Mouse (Mus musculus): Measurements from ENCODE around the gene Fars2. TPM values are rescaled to one million over a fixed set of nuclear protein-coding genes. Genes with fewer than 3 reads are reported as not detected.

The Fars2 gene
- polyA plus RNA-seq, 1 experiment from 2014 or later: 31.2 TPM

- Histone ChIP-seq H3K36me3 (replicated peaks; ENCODE audit: control insufficient read depth, insufficient read depth) (no peaks in the 10 kb centered on the region), H3K4me1 (replicated peaks; ENCODE audit: control insufficient read depth, insufficient read depth, low read length) (no peaks in the 10 kb centered on the region; the same call in 1 of the 2 replicates), H3K9ac (no peak overlapping the region), H3K4me2 (replicated peaks) (no peak overlapping the region), H3K27me3 (ENCODE audit: control insufficient read depth, insufficient read depth, low read length) (no peaks in the 10 kb centered on the region), H3K9me3 (ENCODE audit: control insufficient read depth, low read length) (no peaks in the 10 kb centered on the region), H3K4me3 (replicated peaks; ENCODE audit: low read length) (no peak overlapping the region), H3K27ac (no peak overlapping the region)
- 74% methylated on average over 2 of the region's 2 CpGs for WGBS
- ATAC-seq (ENCODE audit: low FRiP score): no peak
- DNase-seq (ENCODE audit: low spot score): no peak
Measured at GRCm38 (mm10) chr13:36224431-36224830, 107.2 kb downstream of the Fars2 start.

- Histone ChIP-seq H3K4me2 (replicated peaks) (no peak overlapping the region), H3K27me3 (ENCODE audit: control insufficient read depth, insufficient read depth, low read length) (no peaks in the 10 kb centered on the region), H3K4me3 (replicated peaks; ENCODE audit: low read length) (no peak overlapping the region), H3K9ac (no peak overlapping the region), H3K4me1 (replicated peaks; ENCODE audit: control insufficient read depth, insufficient read depth, low read length) (no peaks in the 10 kb centered on the region), H3K9me3 (ENCODE audit: control insufficient read depth, low read length) (no peaks in the 10 kb centered on the region), H3K36me3 (replicated peaks; ENCODE audit: control insufficient read depth, insufficient read depth) (no peaks in the 10 kb centered on the region), H3K27ac (no peak overlapping the region)
- ATAC-seq (ENCODE audit: low FRiP score) (no peak), DNase-seq (ENCODE audit: low spot score) (no peak)
- 89% methylated on average over 1 of the region's 1 CpGs for WGBS
Measured at GRCm38 (mm10) chr13:36242261-36242660, 125.0 kb downstream of the Fars2 start.

- Histone ChIP-seq H3K27me3 (ENCODE audit: control insufficient read depth, insufficient read depth, low read length) (no peaks in the 10 kb centered on the region), H3K36me3 (replicated peaks; ENCODE audit: control insufficient read depth, insufficient read depth) (no peaks in the 10 kb centered on the region), H3K9me3 (ENCODE audit: control insufficient read depth, low read length) (no peaks in the 10 kb centered on the region), H3K4me1 (replicated peaks; ENCODE audit: control insufficient read depth, insufficient read depth, low read length) (no peaks in the 10 kb centered on the region), H3K4me2 (replicated peaks) (no peak overlapping the region), H3K9ac (no peak overlapping the region), H3K4me3 (replicated peaks; ENCODE audit: low read length) (no peak overlapping the region), H3K27ac (no peak overlapping the region)
- WGBS: 67% methylated on average over 3 of the region's 3 CpGs
- ATAC-seq (ENCODE audit: low FRiP score) (no peak), DNase-seq (ENCODE audit: low spot score) (no peak)
Measured at GRCm38 (mm10) chr13:36253936-36254335, 136.7 kb downstream of the Fars2 start.

- H3K9ac ChIP-seq: no peak overlapping the region
- DNase-seq (ENCODE audit: low spot score) (no peak), ATAC-seq (ENCODE audit: low FRiP score) (no peak)
- no peak overlapping the region for H3K4me3 ChIP-seq (replicated peaks; ENCODE audit: low read length)
- no peaks in the 10 kb centered on the region for H3K4me1 ChIP-seq (replicated peaks; ENCODE audit: control insufficient read depth, insufficient read depth, low read length)
- no peak overlapping the region for H3K4me2 ChIP-seq (replicated peaks)
- no peaks in the 10 kb centered on the region for H3K36me3 ChIP-seq (replicated peaks; ENCODE audit: control insufficient read depth, insufficient read depth)
- H3K27me3 ChIP-seq (ENCODE audit: control insufficient read depth, insufficient read depth, low read length): no peaks in the 10 kb centered on the region
- peaks cover 10% of the 10 kb centered on the region for H3K9me3 ChIP-seq (ENCODE audit: control insufficient read depth, low read length)
- H3K27ac ChIP-seq: no peak overlapping the region
- 59% methylated on average over 5 of the region's 5 CpGs for WGBS
Measured at GRCm38 (mm10) chr13:36257213-36257612, 140.0 kb downstream of the Fars2 start.

GRCm38 (mm10) chr13:36259754-36260153 lies 142.5 kb downstream of the Fars2 start:
- H3K9ac ChIP-seq: no peak overlapping the region
- ATAC-seq (ENCODE audit: low FRiP score): no peak
- no peak overlapping the region for H3K4me2 ChIP-seq (replicated peaks)
- peaks cover 10% of the 10 kb centered on the region for H3K9me3 ChIP-seq (ENCODE audit: control insufficient read depth, low read length)
- H3K36me3 ChIP-seq (replicated peaks; ENCODE audit: control insufficient read depth, insufficient read depth): no peaks in the 10 kb centered on the region
- no peak for DNase-seq (ENCODE audit: low spot score)
- no peak overlapping the region for H3K4me3 ChIP-seq (replicated peaks; ENCODE audit: low read length)
- H3K27me3 ChIP-seq (ENCODE audit: control insufficient read depth, insufficient read depth, low read length): no peaks in the 10 kb centered on the region
- 92% methylated on average over 1 of the region's 1 CpGs for WGBS
- H3K4me1 ChIP-seq (replicated peaks; ENCODE audit: control insufficient read depth, insufficient read depth, low read length): 0 out of 2 replicates have a peak, but pooled peaks cover 9% of the 10 kb centered on the region
- no peak overlapping the region for H3K27ac ChIP-seq

- DNase-seq (ENCODE audit: low spot score): no peak
- no peaks in the 10 kb centered on the region for H3K27me3 ChIP-seq (ENCODE audit: control insufficient read depth, insufficient read depth, low read length)
- H3K9ac ChIP-seq: no peak overlapping the region
- H3K9me3 ChIP-seq (ENCODE audit: control insufficient read depth, low read length): peaks cover 10% of the 10 kb centered on the region
- no peak overlapping the region for H3K4me3 ChIP-seq (replicated peaks; ENCODE audit: low read length)
- H3K4me1 ChIP-seq (replicated peaks; ENCODE audit: control insufficient read depth, insufficient read depth, low read length): 0 out of 2 replicates have a peak, but pooled peaks cover 9% of the 10 kb centered on the region
- no peak overlapping the region for H3K4me2 ChIP-seq (replicated peaks)
- no peak overlapping the region for H3K27ac ChIP-seq
- ATAC-seq (ENCODE audit: low FRiP score): no peak
- 71% methylated on average over 2 of the region's 2 CpGs for WGBS
- no peaks in the 10 kb centered on the region for H3K36me3 ChIP-seq (replicated peaks; ENCODE audit: control insufficient read depth, insufficient read depth)
Measured at GRCm38 (mm10) chr13:36261299-36261698, 144.1 kb downstream of the Fars2 start.

- DNase-seq (ENCODE audit: low spot score): no peak
- no peak overlapping the region; the same call in 1 of the 2 replicates for H3K27ac ChIP-seq
- WGBS: 32% methylated on average over 5 of the region's 5 CpGs
- no peak overlapping the region for H3K4me2 ChIP-seq (replicated peaks)
- no peak; the same call in 1 of the 2 replicates for ATAC-seq (ENCODE audit: low FRiP score)
- H3K9ac ChIP-seq: no peak overlapping the region
- no peaks in the 10 kb centered on the region for H3K27me3 ChIP-seq (ENCODE audit: control insufficient read depth, insufficient read depth, low read length)
- peaks cover 10% of the 10 kb centered on the region for H3K9me3 ChIP-seq (ENCODE audit: control insufficient read depth, low read length)
- no peak overlapping the region for H3K4me3 ChIP-seq (replicated peaks; ENCODE audit: low read length)
- no peaks in the 10 kb centered on the region for H3K36me3 ChIP-seq (replicated peaks; ENCODE audit: control insufficient read depth, insufficient read depth)
- 0 out of 2 replicates have a peak, but pooled peaks cover 9% of the 10 kb centered on the region for H3K4me1 ChIP-seq (replicated peaks; ENCODE audit: control insufficient read depth, insufficient read depth, low read length)
Measured at GRCm38 (mm10) chr13:36263240-36264095, 146.3 kb downstream of the Fars2 start.

- DNase-seq (ENCODE audit: low spot score) (no peak), ATAC-seq (ENCODE audit: low FRiP score) (no peak)
- H3K4me2 ChIP-seq (replicated peaks): no peak overlapping the region
- H3K27me3 ChIP-seq (ENCODE audit: control insufficient read depth, insufficient read depth, low read length): no peaks in the 10 kb centered on the region
- H3K4me1 ChIP-seq (replicated peaks; ENCODE audit: control insufficient read depth, insufficient read depth, low read length): 0 out of 2 replicates have a peak, but pooled peaks cover 9% of the 10 kb centered on the region
- no peaks in the 10 kb centered on the region for H3K36me3 ChIP-seq (replicated peaks; ENCODE audit: control insufficient read depth, insufficient read depth)
- WGBS: 94% methylated on average over 5 of the region's 5 CpGs
- H3K9ac ChIP-seq: no peak overlapping the region
- no peak overlapping the region for H3K27ac ChIP-seq
- no peak overlapping the region for H3K4me3 ChIP-seq (replicated peaks; ENCODE audit: low read length)
- peaks cover 10% of the 10 kb centered on the region for H3K9me3 ChIP-seq (ENCODE audit: control insufficient read depth, low read length)
Measured at GRCm38 (mm10) chr13:36264391-36264790, 147.2 kb downstream of the Fars2 start.

GRCm38 (mm10) chr13:36265342-36265744 lies 148.1 kb downstream of the Fars2 start:
- DNase-seq (ENCODE audit: low spot score) (no peak), ATAC-seq (ENCODE audit: low FRiP score) (no peak)
- Histone ChIP-seq H3K27me3 (ENCODE audit: control insufficient read depth, insufficient read depth, low read length) (no peaks in the 10 kb centered on the region), H3K36me3 (replicated peaks; ENCODE audit: control insufficient read depth, insufficient read depth) (no peaks in the 10 kb centered on the region), H3K4me3 (replicated peaks; ENCODE audit: low read length) (no peak overlapping the region), H3K9ac (no peak overlapping the region), H3K4me2 (replicated peaks) (no peak overlapping the region), H3K9me3 (ENCODE audit: control insufficient read depth, low read length) (peaks cover 5% of the 10 kb centered on the region), H3K4me1 (replicated peaks; ENCODE audit: control insufficient read depth, insufficient read depth, low read length) (0 out of 2 replicates have a peak, but pooled peaks cover 9% of the 10 kb centered on the region), H3K27ac (no peak overlapping the region)
- 77% methylated on average over 3 of the region's 3 CpGs for WGBS

Measured in hindbrain, embryonic 14.5 days (tissue).